Mouse (Mus musculus): ENCODE measurements around the gene Serpine1.

Serpine1 gene

GRCm38 (mm10) chr5:137051914-137052505 lies 20.1 kb downstream of the Serpine1 start:
- no peak for DNase-seq

GRCm38 (mm10) chr5:137051125-137051524 lies 20.9 kb downstream of the Serpine1 start:
- DNase-seq = no peak

DNA sequence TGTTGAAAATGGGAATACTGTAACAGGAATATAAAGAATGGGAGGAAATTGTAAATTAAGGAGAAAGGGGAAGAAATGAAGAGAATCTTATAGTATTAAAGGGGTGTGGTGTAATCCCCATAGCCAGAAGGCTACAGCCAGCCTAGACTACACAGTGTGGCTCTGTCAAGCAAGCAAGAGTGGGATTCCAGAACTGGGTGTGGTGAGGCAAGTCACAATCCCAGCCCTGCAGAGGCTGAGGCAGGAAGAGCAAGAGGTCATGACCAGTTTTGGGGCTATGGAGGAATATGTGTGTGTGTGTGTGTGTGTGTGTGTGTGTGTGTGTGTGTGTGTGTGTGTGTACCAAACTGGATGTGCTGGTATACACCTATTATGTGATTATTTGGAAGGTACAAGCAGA lies 25.1 kb downstream of the Serpine1 start:
- DNase-seq = no peak

DNA sequence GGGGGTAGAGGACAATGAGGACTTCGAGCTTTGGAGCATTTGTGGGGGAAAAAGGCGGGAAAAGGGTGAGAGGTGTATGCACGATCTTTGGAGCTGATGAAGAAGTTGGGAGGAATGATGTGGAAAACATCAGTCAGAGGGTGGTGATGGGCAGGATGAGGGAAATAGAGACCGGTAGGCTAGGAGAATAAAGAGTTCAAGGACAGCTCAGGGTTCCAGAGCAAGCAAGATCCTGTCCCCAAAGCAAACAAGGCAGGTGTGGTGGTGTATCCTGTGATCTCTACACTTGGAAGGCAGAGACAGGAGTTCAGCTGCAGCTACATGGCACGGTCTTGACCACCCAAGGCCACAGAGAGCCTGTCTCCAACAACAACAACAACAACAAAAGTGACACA lies 25.7 kb downstream of the Serpine1 start:
- DNase-seq = no peak

DNA sequence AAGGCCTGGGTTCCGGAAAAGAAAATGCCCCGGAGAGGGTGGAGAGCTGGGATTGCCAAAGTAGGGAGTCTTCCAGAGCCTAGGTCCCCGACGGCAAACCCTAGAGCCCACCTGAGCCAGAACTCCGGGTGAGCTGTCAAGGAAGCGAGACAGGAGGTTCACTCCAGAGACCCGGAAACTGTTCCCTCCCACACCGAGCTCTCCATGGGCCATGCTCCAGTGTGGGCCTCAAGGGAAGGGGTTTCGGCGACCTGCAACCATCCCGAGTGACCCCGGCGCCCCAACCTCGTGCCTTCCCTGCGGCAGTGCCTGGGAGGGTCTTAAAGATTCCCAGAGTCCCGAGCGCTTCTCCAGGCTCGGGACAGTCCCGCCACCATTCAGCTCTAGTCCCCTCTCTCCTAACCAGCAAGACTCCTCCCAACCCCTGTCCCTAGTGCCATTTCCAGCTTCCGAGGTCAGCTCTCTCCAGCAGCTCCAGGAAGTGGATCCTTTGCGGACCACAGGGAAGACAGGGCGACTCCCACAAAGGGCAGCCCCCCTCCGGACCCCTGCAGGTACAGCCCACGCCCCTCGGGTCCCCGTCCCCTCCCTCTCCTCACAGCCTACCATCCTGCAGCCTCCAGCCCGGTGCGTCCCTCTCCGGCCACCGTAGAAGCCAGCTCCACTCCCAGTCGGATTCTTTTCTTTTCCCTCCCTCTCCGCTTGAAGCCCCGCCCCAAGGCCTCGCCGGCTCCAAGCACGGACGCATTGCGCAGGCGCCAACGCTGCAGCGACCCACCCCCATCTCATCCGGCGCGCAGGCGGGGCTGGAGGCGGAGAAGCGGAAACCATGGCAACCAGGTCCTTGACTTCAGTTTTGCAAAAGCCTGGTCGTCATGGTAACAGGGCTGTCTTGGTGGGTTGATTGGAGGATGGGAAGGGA lies 26.4 kb downstream of the Serpine1 start, which contains the start of gene Ap1s1:
TSS of gene Ap1s1 (minus strand) at position 734 of the 922 bp plus-strand sequence.
- peak; percentile 100 for DNase-seq

- DNase-seq = no peak
Measured at GRCm38 (mm10) chr5:137043997-137044396, 28.1 kb downstream of the Serpine1 start.

GRCm38 (mm10) chr5:137041442-137041841 lies 30.6 kb downstream of the Serpine1 start:
- DNase-seq = no peak

DNA sequence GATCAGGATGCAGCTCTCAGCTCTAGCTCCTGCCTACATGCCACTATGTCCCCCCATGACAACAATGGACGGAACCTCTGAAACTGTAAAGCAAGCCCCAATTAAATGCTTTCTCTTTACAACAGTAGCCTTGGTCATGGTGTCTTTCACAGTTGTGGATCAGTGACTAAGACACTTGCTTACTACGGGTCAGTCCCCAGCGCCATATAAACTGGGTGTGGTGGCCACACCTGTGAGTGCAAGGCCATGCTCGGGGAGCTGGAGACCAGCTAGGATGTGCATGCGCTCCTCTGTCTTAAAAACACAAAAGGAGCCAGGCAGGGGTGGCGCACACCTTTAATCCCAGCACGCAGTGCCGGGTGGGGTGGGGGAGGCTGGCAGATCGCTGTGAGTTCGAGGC lies 32.6 kb downstream of the Serpine1 start:
- DNase-seq = no peak

DNA sequence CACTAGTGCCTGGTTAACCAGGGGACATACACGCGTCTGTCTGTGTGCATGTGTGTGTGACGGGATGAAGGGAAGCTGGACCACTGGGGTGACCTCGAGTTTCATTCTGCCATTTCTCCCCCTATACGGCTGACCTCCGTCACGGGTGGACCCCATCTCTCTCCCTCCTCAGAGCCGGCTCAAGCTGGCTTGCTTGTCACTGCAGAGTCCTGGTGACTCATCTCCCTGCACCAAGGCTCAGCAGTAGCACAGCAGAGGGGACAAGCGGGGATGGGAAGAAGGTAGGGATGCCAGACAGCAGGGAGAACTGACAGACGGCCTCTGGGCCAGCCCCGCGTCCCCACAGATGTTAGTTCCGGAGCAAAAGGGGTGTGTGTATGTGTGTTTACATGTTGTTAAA lies 35.9 kb downstream of the Serpine1 start:
- no peak for DNase-seq

- DNase-seq = peak; percentile 99
Measured at GRCm38 (mm10) chr5:137032641-137033074, 39.4 kb downstream of the Serpine1 start.

GRCm38 (mm10) chr5:137032033-137032421 lies 40.0 kb downstream of the Serpine1 start:
- no peak for DNase-seq

DNA sequence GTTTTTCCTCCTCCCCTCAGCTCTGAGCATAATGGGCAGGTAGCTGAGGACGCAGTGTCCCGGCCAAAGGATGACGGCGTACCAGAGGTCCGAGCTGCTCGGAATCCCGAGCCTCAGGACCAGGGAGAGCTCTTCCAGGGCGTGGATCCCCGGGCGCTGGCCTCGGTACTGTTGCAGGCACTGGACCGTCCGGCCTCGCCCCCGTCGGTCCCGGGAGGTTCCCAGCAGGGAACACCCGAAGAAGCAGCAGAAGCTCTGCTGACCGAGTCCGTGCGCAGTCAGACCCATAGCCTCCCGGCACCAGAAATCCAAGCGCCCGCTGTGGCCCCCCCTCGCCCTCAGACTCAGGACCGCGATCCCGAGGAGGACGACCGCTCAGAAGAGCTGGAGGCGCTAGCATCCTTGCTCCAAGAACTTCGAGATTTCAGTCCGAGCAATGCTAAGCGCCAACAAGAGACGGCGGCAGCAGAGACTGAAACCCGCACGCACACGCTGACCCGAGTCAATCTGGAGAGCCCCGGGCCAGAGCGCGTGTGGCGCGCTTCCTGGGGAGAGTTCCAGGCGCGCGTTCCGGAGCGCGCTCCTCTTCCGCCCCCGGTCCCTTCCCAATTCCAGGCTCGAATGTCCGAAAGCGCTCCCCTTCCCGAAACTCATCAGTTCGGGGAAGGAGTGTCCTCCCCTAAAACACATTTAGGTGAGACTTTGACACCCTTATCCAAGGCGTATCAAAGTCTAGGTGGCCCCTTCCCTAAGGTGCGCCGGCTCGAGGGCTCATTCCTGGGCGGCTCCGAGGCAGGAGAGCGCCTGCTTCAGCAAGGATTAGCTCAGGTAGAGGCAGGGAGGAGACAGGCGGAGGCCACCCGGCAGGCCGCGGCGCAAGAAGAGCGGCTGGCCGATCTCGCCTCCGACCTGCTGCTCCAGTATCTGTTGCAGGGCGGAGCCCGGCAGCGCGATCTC lies 40.7 kb downstream of the Serpine1 start:
- no peak for DNase-seq

GRCm38 (mm10) chr5:137030416-137030810 lies 41.7 kb downstream of the Serpine1 start:
- DNase-seq = no peak

- peak; percentile 99 for DNase-seq
Measured at GRCm38 (mm10) chr5:137029643-137030415, 42.2 kb downstream of the Serpine1 start.

- DNase-seq = no peak
Measured at GRCm38 (mm10) chr5:137029273-137029585, 42.8 kb downstream of the Serpine1 start.

DNA sequence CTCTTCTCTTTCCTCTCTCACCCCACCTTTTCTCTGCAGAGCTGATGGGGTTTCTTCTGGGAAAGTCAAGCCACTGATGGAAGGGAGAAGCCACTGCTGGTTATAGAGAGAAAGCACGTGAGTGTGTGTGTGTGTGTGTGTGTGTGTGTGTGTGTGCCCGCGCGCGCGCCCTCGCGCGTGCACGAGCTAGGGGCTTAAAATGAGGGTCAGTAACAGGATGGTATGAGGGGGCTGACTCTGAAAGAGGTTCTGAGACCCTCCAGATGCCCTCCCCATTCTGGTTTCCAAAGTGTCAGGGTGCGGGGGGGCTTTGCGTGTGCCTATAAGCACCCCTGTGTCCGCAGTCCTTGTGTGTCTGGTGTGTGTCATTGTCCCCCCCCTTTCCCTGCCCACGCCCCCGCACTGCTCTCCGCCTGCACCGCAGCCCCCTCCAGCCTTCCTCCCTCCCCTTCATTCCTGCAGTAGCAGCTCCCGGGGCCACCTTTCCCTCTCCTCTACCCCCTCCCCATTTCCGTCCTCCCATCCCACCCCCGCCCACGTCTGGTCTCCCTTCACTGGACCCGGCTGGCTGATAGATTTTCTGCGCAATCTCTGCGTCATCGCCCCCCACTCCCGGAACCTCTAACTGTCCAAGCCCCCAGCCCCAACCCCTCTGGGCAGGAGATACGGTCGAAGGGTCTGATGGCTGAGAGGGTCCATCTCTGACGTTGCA lies 43.4 kb downstream of the Serpine1 start:
- DNase-seq = no peak

DNA sequence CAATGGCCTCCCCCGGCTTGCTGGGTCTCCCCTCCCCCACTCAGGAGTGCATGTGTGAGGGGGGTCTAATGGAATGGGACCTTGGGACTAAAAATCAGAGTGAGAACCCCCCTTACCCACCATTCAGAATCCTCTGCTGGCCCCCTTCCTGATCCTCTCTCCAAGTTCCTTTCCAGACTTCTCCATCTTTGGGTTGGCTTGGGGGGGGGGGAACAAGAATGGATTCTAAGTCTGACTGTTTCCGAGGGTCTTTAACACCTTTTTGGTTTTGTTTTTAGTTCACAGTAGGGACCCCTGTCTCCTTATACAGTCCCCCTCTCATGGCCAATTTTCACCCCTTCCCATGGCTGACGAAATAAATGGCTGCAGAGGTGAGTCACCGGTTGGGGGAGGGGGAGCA lies 46.0 kb downstream of the Serpine1 start, which contains the start of gene Vgf:
TSS of gene Vgf (plus strand) at position 301 of the 400 bp plus-strand sequence.
- DNase-seq = no peak

DNA sequence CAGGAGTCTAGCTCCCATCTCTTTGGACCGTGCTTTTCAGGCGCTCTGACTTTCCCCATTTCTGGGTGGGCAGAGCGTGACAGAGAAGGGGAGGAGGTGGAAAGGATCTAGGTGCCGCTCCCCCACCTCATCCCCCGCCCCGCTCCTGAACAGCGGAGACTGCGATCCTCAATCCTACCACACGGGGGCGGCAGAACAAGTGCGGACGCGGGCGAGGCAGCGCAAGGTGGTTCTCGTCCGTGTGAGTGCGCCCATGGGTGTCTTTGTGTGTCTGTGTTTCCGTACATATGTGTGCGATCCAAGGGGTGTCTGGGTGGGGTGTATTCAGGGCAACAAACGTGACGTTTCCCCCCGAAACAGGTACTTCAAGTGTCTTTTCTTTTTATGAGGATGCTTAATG lies 46.9 kb downstream of the Serpine1 start:
- DNase-seq = peak; percentile 94

- no peak for DNase-seq
Measured at GRCm38 (mm10) chr5:137024318-137024717, 47.8 kb downstream of the Serpine1 start.

DNA sequence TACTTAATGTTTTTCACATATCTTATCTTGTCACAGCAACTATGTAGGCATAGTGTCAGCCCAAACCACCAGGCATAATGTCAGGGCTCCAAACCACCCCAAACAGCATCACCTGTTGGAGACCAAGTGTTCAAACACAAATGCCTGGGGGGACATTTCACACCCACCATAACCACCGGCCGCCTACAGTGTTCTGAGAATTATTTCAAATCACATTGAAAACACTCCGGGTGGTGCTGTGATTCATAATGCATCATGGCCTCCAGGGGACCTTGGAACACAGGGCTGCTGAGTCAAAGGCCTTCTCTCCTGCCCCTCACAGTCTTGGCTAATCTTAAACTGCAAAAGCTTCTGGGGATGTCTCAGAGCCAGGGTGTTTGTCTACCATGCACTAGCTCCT lies 56.2 kb downstream of the Serpine1 start:
- no peak for DNase-seq

- DNase-seq = no peak
Measured at GRCm38 (mm10) chr5:137012401-137012950, 59.6 kb downstream of the Serpine1 start.

Measured in heart, adult 11 months (tissue).